Mouse (Mus musculus): ENCODE data around the gene A830005F24Rik. TPM values are rescaled to one million over a fixed set of nuclear protein-coding genes. Genes with fewer than 3 reads are reported as not detected.
A peak's percentile ranks its signal among the peaks of the same experiment; 100 is the strongest.

The A830005F24Rik gene
- total RNA-seq, 2 experiments from 2014 or later, result not detected

DNA sequence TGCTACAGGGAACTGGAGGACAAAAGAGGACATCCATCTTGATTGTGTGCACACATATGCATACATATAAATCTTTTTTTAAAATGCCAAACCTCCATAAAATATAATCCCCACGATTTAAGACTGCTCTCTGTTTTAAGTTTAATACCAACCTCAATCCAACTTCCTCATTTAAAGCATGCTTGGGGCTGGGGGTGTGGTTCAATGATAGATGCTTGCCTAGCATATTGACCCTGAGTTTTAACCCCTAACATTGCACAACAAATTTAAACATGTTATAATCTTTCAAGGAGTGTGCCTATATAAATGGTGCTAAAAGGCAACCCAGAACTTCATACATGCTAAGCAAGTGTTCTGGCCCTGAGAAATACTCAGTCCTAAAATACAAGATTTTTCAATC, 27.1 kb downstream of the A830005F24Rik start:
- no peak for ATAC-seq (replicated peaks; ENCODE audit: low FRiP score, low TSS enrichment, poor library complexity, severe bottlenecking)

DNA sequence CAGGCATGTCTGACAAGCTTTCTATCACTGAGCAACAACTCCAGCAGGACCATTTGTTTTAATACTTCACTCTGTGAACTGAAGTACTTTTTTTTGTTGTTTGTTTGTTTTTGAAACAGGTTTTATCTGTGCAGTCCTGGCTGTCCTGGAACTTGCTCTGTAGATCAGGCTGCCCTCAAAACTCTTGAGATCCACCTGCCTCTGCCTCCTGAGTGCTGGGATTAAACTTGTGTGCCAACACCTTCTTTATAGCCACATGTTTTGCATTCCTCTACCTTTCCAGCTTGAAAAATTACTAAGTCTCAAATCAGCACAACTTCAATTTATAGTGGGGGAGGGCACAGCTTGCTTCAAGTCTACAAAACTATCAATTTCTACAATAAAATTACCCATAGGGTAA, 31.0 kb downstream of the A830005F24Rik start:
- ATAC-seq (replicated peaks; ENCODE audit: low FRiP score, low TSS enrichment, poor library complexity, severe bottlenecking), result no peak

DNA sequence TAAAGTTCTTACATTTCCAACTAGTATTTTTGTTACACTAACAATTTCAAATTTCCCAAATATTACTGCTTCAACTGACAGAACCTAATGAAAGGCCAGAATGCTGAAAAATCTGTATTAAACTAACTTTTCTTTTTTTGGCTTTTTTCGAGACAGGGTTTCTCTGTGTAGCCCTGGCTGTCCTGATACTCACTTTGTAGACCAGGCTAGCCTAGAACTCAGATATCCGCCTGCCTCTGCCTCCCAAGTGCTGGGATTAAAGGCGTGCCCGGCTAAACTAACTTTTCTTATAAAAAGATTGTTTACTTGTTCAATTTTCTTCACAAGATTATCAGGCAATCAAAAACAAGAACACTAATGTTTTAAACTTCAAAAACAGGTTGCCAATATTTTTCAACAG, 31.5 kb downstream of the A830005F24Rik start:
- ATAC-seq (replicated peaks; ENCODE audit: low FRiP score, low TSS enrichment, poor library complexity, severe bottlenecking), result no peak

DNA sequence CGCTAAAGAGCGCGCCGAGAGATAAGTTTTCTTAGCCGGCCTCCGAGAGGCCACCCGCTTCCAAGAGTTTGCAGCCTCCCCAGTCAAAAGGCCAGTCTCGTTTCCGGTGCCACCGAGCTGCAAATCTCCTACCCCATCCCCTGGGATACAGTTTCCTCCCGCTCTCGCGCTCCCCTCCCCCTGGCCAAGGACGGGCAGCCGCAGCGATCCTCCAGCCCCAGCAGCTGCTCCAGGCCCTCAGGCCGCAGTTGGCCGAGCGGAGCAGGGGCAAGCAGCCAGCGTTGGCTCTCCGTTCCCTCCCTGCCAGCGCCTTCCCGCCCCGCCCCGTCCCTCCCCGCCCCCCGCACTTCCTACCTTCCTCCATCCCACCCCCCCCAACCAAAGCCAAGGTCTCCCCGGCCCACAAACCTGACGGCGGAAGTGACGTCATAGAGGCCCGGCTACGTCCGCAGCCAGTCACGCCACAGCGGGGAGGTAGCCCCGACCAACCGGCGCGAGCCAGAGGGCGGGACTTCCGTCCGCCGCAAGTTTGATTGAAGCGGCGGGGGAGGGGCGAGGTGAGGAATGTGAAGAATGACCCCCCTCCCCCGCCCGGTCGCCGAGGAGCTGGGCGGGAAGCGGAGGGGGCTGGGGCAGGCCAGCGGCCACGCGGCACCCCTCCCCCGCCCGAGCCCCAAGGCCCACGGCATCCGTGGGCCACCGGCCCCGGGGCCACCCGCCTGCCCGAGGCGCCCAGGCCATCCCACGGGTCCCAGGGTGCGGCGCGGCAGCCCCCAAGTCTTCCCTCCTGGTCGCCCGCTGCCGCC, 32.3 kb downstream of the A830005F24Rik start:
- peak; percentile 88 for ATAC-seq (replicated peaks; ENCODE audit: low FRiP score, low TSS enrichment, poor library complexity, severe bottlenecking)

DNA sequence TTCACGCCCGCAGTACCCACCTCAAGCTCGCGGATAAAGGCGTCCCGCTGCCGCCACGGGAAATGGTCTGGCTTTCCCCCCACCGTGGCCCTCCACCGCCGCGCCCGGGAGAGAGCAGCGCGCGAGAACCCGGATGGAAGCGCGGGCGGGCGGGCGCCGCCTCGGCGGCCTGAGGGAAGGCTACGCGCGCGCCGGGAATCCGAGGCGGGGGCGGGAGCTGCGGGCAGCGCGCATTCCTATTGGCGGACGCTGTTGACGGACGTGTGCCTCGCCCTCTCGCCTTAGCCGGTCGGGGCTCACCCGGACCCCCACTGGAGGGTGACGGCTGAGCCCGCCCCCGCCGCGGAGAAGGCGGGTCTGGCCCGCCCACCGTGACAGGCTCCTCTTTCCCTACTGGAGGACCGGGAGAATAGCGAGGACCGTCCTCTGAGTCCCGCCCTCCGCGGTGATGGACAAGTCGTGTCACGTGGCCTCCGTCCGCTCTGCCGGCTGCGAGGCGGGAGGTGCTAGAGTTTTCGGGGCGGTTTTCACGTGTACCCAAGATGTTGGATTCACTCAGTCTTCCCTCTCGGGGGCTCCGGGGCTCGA, 33.1 kb downstream of the A830005F24Rik start:
- peak; percentile 96 for ATAC-seq (replicated peaks; ENCODE audit: low FRiP score, low TSS enrichment, poor library complexity, severe bottlenecking)

DNA sequence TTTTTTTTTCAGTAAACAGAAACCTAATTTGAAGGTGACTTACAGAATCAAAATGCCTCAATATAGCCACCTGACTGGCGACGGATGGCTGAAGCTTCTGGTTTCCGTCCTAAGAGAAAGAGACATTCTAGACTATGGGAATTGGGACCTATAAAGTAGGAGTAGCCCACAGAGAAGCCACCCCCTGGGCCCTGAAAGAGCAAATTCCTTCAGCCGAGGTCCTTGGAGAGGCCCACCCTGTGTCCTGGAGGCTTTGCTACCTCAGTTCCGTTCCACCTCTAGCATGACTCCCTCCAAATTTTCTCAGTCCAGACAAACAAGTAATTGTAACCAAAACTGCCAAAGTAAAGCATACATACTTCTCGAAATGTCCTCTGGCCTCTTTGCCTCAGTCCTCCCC, 34.3 kb downstream of the A830005F24Rik start:
- ATAC-seq (replicated peaks; ENCODE audit: low FRiP score, low TSS enrichment, poor library complexity, severe bottlenecking), result no peak

DNA sequence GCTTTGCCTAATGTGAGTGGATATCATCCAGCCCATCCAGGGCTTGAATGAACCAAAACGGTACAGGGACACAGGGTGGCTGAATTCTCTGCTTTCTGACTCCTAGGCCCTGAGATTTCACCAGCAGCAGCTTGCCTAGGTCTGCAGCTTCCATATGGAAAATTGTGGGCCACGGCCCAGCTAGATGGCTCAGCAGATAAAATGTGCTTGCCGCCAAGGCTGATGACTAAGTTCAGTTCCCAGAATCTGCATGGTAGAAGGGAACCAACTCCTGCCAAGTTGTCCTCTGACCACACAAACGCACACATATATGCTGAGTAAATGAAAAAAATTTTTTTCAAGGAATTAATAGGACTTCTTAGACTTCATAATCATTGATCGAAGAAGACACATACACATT, 34.9 kb downstream of the A830005F24Rik start:
- ATAC-seq (replicated peaks; ENCODE audit: low FRiP score, low TSS enrichment, poor library complexity, severe bottlenecking), result no peak

DNA sequence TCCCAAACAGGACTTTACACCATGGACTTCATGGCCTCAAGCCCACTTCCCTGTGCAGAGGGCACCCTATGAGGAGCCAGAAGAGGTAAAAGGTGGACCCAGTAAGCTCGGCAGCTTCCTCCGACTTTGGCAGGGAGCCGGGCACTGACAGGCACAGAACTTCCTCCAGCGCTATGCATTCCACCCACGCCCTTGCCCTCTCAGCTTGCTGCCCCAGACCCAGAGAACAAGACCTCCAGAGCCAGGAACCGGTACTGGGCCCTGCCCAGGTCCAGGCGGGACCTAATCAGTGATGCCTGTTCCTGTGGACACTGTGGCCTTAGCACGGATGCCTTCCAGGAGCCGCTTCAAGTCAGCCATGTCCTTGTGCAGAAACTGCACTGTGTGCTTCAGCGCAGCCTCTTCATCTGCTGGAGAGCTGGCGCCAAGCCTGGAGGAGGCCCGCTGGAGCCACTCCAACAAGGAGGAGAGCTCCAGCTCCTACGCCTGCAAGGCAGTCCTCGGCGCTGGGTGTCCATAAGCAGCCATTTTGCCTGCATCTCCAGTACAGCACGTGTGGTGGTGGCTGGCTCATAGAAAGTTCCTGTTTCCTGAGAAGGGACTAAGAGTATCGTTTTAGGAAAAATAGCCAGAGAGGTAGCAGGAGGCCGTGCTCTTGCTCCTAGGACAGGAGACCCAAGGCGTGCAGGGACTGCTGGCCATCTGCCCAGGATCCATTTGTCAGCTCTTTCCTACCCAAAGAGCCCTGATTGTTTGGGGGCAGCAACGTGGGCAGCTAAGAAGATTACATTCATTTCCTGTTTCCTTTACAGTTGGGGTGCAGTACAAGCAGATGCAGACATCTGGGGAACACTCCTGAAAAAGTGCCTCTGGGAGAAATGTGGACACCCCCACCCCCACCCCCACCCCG, 39.1 kb downstream of the A830005F24Rik start:
- ATAC-seq (replicated peaks; ENCODE audit: low FRiP score, low TSS enrichment, poor library complexity, severe bottlenecking), result peak; percentile 94

DNA sequence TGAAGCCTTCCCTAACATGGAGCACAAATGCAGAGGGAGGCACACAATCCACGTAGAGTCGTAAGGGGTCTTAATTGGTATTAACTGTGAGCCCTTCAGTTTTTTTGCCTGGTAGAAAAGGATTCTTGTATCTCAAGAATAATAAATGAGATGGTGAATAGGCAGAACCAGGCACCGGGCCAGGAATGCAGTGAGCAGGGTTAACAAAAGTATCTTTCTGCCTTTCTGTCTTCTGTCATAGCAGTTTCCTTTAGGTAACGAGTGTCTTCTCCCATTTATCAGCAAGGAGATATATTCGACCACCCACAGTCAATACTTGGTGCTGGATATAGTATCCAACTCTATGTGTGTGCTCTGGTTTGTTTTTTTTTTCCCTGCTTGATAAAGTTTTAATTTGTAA, 40.1 kb downstream of the A830005F24Rik start:
- ATAC-seq (replicated peaks; ENCODE audit: low FRiP score, low TSS enrichment, poor library complexity, severe bottlenecking), result no peak

DNA sequence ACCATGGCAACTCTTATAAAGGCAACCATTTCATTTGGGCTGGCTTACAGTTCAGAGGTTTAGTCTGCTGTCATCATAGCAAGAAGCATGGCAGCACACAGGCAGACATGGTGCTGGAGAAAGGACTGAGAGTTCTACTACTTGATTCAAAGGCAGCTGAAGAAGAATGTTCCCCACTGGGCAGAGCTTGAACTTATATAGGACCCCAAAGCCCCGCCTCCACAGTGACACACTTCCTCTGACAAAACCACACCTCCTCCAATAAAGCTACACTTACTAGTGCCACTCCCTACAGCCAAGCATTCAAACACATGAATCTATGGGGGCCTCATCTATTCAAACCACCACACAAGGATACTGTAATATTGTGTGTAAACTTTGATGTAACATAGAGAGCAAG, 41.2 kb downstream of the A830005F24Rik start:
- ATAC-seq (replicated peaks; ENCODE audit: low FRiP score, low TSS enrichment, poor library complexity, severe bottlenecking), result no peak

DNA sequence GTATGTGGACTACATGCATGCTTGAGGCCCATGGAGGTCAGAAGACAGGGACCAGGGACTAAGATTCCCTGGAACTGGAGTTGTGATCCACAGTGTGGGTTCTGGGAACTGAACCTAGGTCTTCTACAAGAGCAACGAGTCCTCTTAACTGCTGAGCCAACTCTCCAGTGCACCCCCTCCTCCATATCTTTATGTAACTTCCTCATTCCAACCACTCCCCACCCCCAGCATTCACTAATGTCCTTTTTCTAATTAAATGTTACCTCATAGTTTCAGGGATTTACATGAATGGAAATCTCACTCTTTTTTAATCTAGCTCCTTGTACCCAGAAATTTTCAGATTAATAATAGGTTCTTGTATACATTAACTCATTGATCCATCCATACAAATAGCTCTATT, 42.6 kb downstream of the A830005F24Rik start:
- ATAC-seq (replicated peaks; ENCODE audit: low FRiP score, low TSS enrichment, poor library complexity, severe bottlenecking), result no peak

DNA sequence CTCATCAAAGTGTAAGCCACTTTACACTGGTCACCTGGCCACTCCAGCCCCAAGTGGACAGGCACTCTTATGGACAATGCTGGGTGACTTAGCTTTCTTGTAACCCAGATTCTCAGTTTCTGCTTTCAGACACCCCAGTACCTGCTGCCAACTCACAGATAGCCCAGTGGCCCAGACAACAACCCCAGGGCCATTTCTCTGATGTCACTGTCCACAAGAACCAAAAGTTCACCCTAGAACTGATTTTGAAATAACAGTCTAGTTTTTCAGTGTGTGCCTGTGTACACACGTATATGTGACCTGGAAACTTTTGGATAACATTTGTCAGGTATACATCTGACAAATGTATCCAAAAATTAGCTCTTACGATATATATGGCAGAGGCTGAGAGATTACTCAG, 48.1 kb downstream of the A830005F24Rik start:
- no peak for ATAC-seq (replicated peaks; ENCODE audit: low FRiP score, low TSS enrichment, poor library complexity, severe bottlenecking)

DNA sequence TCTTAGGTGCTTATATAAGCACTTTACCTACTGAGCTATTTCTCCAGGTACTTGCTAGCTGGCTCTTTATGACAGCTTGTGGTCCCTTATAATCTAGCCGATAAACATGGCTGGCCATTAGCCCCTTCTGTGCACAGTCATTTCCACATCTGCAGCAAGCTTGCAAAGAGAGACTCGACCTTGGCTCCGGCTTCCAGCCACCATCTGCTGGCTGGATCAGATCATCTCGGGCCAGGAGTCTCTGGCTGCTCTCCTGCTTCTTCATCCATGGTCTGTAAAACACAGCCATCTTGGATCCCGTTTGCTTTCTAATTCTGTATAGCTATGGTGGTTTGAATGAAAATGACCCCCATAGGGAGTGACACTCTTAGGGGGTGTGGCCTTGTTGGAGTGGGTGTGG, 49.0 kb downstream of the A830005F24Rik start:
- ATAC-seq (replicated peaks; ENCODE audit: low FRiP score, low TSS enrichment, poor library complexity, severe bottlenecking), result no peak

Other genes starting within 250 kb of the A830005F24Rik start
- gene Zfp169, start 119 bp upstream of the A830005F24Rik start, total RNA-seq (2014; fragmentation: Nextera tagmentation), result 11.6 and 16.1 TPM in 2 replicates
- 3.5 and 12.6 TPM in 2 replicates for gene Zfp169, start 119 bp upstream of the A830005F24Rik start, total RNA-seq (2017)
- 4.8 and 9.6 TPM in 2 replicates for gene Ptpdc1, start 112.1 kb downstream of the A830005F24Rik start, total RNA-seq (2014; fragmentation: Nextera tagmentation)
- 2.7 and 4.5 TPM in 2 replicates for gene Ptpdc1, start 112.1 kb downstream of the A830005F24Rik start, total RNA-seq (2017)
- gene Barx1, start 149.4 kb downstream of the A830005F24Rik start, total RNA-seq (2014; fragmentation: Nextera tagmentation), result not detected in 2 replicates
- gene Barx1, start 149.4 kb downstream of the A830005F24Rik start, total RNA-seq (2017), result not detected in 2 replicates